Mouse (Mus musculus): ENCODE measurements around the gene Mad2l1bp. TPM values are rescaled to one million over a fixed set of nuclear protein-coding genes. Genes with fewer than 3 reads are reported as not detected.
A peak's percentile ranks its signal among the peaks of the same experiment; 100 is the strongest.

Mad2l1bp gene
- polyA plus RNA-seq, 1 experiment from 2014 or later: 32.4 TPM

GRCm38 (mm10) chr17:46139872-46140271 is 13.5 kb downstream of the Mad2l1bp start:
- no peak overlapping the region for H3K4me3 ChIP-seq (replicated peaks; ENCODE audit: low read depth, low read length)
- no peaks in the 10 kb centered on the region for H3K36me3 ChIP-seq (ENCODE audit: insufficient read depth, low read length)
- 0 out of 2 replicates have a peak, but pooled peaks cover 4% of the 10 kb centered on the region for H3K4me1 ChIP-seq (replicated peaks; ENCODE audit: insufficient read depth, low read length)
- H3K9me3 ChIP-seq (replicated peaks; ENCODE audit: low read length): no peaks in the 10 kb centered on the region
- H3K27ac ChIP-seq: no peak overlapping the region
- no peaks in the 10 kb centered on the region for H3K27me3 ChIP-seq (ENCODE audit: insufficient read depth, low read length)
- H3K4me2 ChIP-seq (ENCODE audit: low read length): no peak overlapping the region
- 92% methylated on average over 3 of the region's 3 CpGs for WGBS
- no peak overlapping the region for H3K9ac ChIP-seq (ENCODE audit: low read depth, low read length)
- DNase-seq (ENCODE audit: low spot score) (no peak), ATAC-seq (replicated peaks; ENCODE audit: low FRiP score, low read depth) (no peak)
- no peak for TF ChIP-seq CTCF (IDR thresholded peaks at IDR 0.05; ENCODE audit: low read depth)

GRCm38 (mm10) chr17:46138563-46139236 is 14.7 kb downstream of the Mad2l1bp start:
- TF ChIP-seq CTCF (IDR thresholded peaks at IDR 0.05; ENCODE audit: low read depth): no peak
- Histone ChIP-seq H3K27ac (no peak overlapping the region), H3K36me3 (ENCODE audit: insufficient read depth, low read length) (no peaks in the 10 kb centered on the region), H3K9me3 (replicated peaks; ENCODE audit: low read length) (no peaks in the 10 kb centered on the region), H3K9ac (ENCODE audit: low read depth, low read length) (no peak overlapping the region), H3K4me1 (replicated peaks; ENCODE audit: insufficient read depth, low read length) (0 out of 2 replicates have a peak, but pooled peaks cover 3% of the 10 kb centered on the region), H3K4me2 (ENCODE audit: low read length) (no peak overlapping the region), H3K27me3 (ENCODE audit: insufficient read depth, low read length) (no peaks in the 10 kb centered on the region), H3K4me3 (replicated peaks; ENCODE audit: low read depth, low read length) (no peak overlapping the region)
- DNase-seq (ENCODE audit: low spot score): no peak
- ATAC-seq (replicated peaks; ENCODE audit: low FRiP score, low read depth): no peak
- 77% methylated on average over 8 of the region's 8 CpGs for WGBS

- no peaks in the 10 kb centered on the region for H3K9me3 ChIP-seq (replicated peaks; ENCODE audit: low read length)
- WGBS: 71% methylated on average over 8 of the region's 8 CpGs
- peaks cover 11% of the 10 kb centered on the region for H3K36me3 ChIP-seq (ENCODE audit: insufficient read depth, low read length)
- H3K4me3 ChIP-seq (replicated peaks; ENCODE audit: low read depth, low read length): no peak overlapping the region
- no peaks in the 10 kb centered on the region for H3K27me3 ChIP-seq (ENCODE audit: insufficient read depth, low read length)
- H3K4me1 ChIP-seq (replicated peaks; ENCODE audit: insufficient read depth, low read length): no peaks in the 10 kb centered on the region
- no peak for TF ChIP-seq CTCF (IDR thresholded peaks at IDR 0.05; ENCODE audit: low read depth)
- ATAC-seq (replicated peaks; ENCODE audit: low FRiP score, low read depth) (no peak), DNase-seq (ENCODE audit: low spot score) (no peak)
- no peak overlapping the region for H3K9ac ChIP-seq (ENCODE audit: low read depth, low read length)
- H3K4me2 ChIP-seq (ENCODE audit: low read length): no peak overlapping the region
- H3K27ac ChIP-seq: no peak overlapping the region
Measured at GRCm38 (mm10) chr17:46132862-46133261, 20.5 kb downstream of the Mad2l1bp start.

GRCm38 (mm10) chr17:46132058-46132718 is 21.2 kb downstream of the Mad2l1bp start:
- H3K4me3 ChIP-seq (replicated peaks; ENCODE audit: low read depth, low read length): no peak overlapping the region
- H3K4me1 ChIP-seq (replicated peaks; ENCODE audit: insufficient read depth, low read length): no peaks in the 10 kb centered on the region
- 0 out of 2 replicates have a peak overlapping the region, but pooled peaks have one; percentile 8 for H3K4me2 ChIP-seq (ENCODE audit: low read length)
- WGBS: 11% methylated on average over 12 of the region's 12 CpGs
- peak; percentile 92 for TF ChIP-seq CTCF (IDR thresholded peaks at IDR 0.05; ENCODE audit: low read depth)
- peak; percentile 80 for ATAC-seq (replicated peaks; ENCODE audit: low FRiP score, low read depth)
- H3K9ac ChIP-seq (ENCODE audit: low read depth, low read length): no peak overlapping the region
- H3K36me3 ChIP-seq (ENCODE audit: insufficient read depth, low read length): peaks cover 16% of the 10 kb centered on the region
- no peaks in the 10 kb centered on the region for H3K27me3 ChIP-seq (ENCODE audit: insufficient read depth, low read length)
- H3K9me3 ChIP-seq (replicated peaks; ENCODE audit: low read length): no peaks in the 10 kb centered on the region
- H3K27ac ChIP-seq: no peak overlapping the region
- peak; percentile 84 for DNase-seq (ENCODE audit: low spot score)

- H3K4me1 ChIP-seq (replicated peaks; ENCODE audit: insufficient read depth, low read length): no peaks in the 10 kb centered on the region; the same call in 1 of the 2 replicates
- H3K4me3 ChIP-seq (replicated peaks; ENCODE audit: low read depth, low read length): no peak overlapping the region
- DNase-seq (ENCODE audit: low spot score) (peak; percentile 14), ATAC-seq (replicated peaks; ENCODE audit: low FRiP score, low read depth) (peak; percentile 21; the same call in 1 of the 2 replicates)
- no peak overlapping the region for H3K9ac ChIP-seq (ENCODE audit: low read depth, low read length)
- no peaks in the 10 kb centered on the region for H3K27me3 ChIP-seq (ENCODE audit: insufficient read depth, low read length)
- no peak for TF ChIP-seq CTCF (IDR thresholded peaks at IDR 0.05; ENCODE audit: low read depth)
- H3K27ac ChIP-seq: no peak overlapping the region
- WGBS: 63% methylated on average over 13 of the region's 13 CpGs
- no peak overlapping the region for H3K4me2 ChIP-seq (ENCODE audit: low read length)
- H3K36me3 ChIP-seq (ENCODE audit: insufficient read depth, low read length): peaks cover 39% of the 10 kb centered on the region
- H3K9me3 ChIP-seq (replicated peaks; ENCODE audit: low read length): no peaks in the 10 kb centered on the region
Measured at GRCm38 (mm10) chr17:46129741-46130498, 23.4 kb downstream of the Mad2l1bp start.

- no peaks in the 10 kb centered on the region for H3K27me3 ChIP-seq (ENCODE audit: insufficient read depth, low read length)
- no peak overlapping the region for H3K4me2 ChIP-seq (ENCODE audit: low read length)
- WGBS: 86% methylated on average over 6 of the region's 6 CpGs
- no peak overlapping the region for H3K27ac ChIP-seq
- no peaks in the 10 kb centered on the region; the same call in 1 of the 2 replicates for H3K4me1 ChIP-seq (replicated peaks; ENCODE audit: insufficient read depth, low read length)
- H3K9ac ChIP-seq (ENCODE audit: low read depth, low read length): no peak overlapping the region
- no peak for TF ChIP-seq CTCF (IDR thresholded peaks at IDR 0.05; ENCODE audit: low read depth)
- ATAC-seq (replicated peaks; ENCODE audit: low FRiP score, low read depth): no peak
- H3K4me3 ChIP-seq (replicated peaks; ENCODE audit: low read depth, low read length): no peak overlapping the region
- peaks cover 50% of the 10 kb centered on the region for H3K36me3 ChIP-seq (ENCODE audit: insufficient read depth, low read length)
- DNase-seq (ENCODE audit: low spot score): no peak
- H3K9me3 ChIP-seq (replicated peaks; ENCODE audit: low read length): no peaks in the 10 kb centered on the region
Measured at GRCm38 (mm10) chr17:46127814-46128493, 25.4 kb downstream of the Mad2l1bp start.
